Mouse (Mus musculus): Measurements from ENCODE around the gene Cfap221. TPM values are rescaled to one million over a fixed set of nuclear protein-coding genes. Genes with fewer than 3 reads are reported as not detected.

The Cfap221 gene
- polyA plus RNA-seq, 1 experiment from 2014 or later, result not detected

- Histone ChIP-seq H3K9ac (no peak overlapping the region), H3K27me3 (no peaks in the 10 kb centered on the region; the same call in 1 of the 2 replicates), H3K9me3 (no peaks in the 10 kb centered on the region), H3K27ac (no peak overlapping the region), H3K36me3 (replicated peaks) (no peaks in the 10 kb centered on the region), H3K4me2 (no peak overlapping the region), H3K4me3 (replicated peaks) (no peak overlapping the region), H3K4me1 (no peaks in the 10 kb centered on the region)
- ATAC-seq (ENCODE audit: low FRiP score), result no peak
- WGBS, result 78% methylated on average over 10 of the region's 10 CpGs
These were observed 27.5 kb upstream of the Cfap221 start for GRCm38 (mm10) chr1:120024331-120025049.

GRCm38 (mm10) chr1:120021951-120022350, 24.9 kb upstream of the Cfap221 start:
- H3K9ac ChIP-seq, result no peak overlapping the region
- 93% methylated on average over 17 of the region's 17 CpGs for WGBS
- no peak overlapping the region for H3K4me3 ChIP-seq (replicated peaks)
- ATAC-seq (ENCODE audit: low FRiP score), result no peak
- no peaks in the 10 kb centered on the region for H3K36me3 ChIP-seq (replicated peaks)
- peaks cover 6% of the 10 kb centered on the region for H3K4me1 ChIP-seq
- no peaks in the 10 kb centered on the region for H3K9me3 ChIP-seq
- no peak overlapping the region for H3K27ac ChIP-seq
- no peak overlapping the region for H3K4me2 ChIP-seq
- H3K27me3 ChIP-seq, result no peaks in the 10 kb centered on the region; the same call in 1 of the 2 replicates

- ATAC-seq (ENCODE audit: low FRiP score), result no peak
- Histone ChIP-seq H3K4me2 (no peak overlapping the region), H3K9me3 (no peaks in the 10 kb centered on the region), H3K9ac (no peak overlapping the region), H3K4me1 (peaks cover 6% of the 10 kb centered on the region), H3K4me3 (replicated peaks) (no peak overlapping the region), H3K36me3 (replicated peaks) (no peaks in the 10 kb centered on the region), H3K27me3 (no peaks in the 10 kb centered on the region; the same call in 1 of the 2 replicates), H3K27ac (no peak overlapping the region)
- 84% methylated on average over 7 of the region's 7 CpGs for WGBS
These were observed 23.4 kb upstream of the Cfap221 start for GRCm38 (mm10) chr1:120020322-120020897.

- H3K4me1 ChIP-seq, result peaks cover 6% of the 10 kb centered on the region
- H3K27ac ChIP-seq, result no peak overlapping the region
- no peak overlapping the region for H3K4me3 ChIP-seq (replicated peaks)
- ATAC-seq (ENCODE audit: low FRiP score), result no peak
- H3K36me3 ChIP-seq (replicated peaks), result no peaks in the 10 kb centered on the region
- WGBS, result 95% methylated on average over 12 of the region's 12 CpGs
- H3K4me2 ChIP-seq, result no peak overlapping the region
- H3K9me3 ChIP-seq, result no peaks in the 10 kb centered on the region
- H3K27me3 ChIP-seq, result no peaks in the 10 kb centered on the region; the same call in 1 of the 2 replicates
- no peak overlapping the region for H3K9ac ChIP-seq
These were observed 22.4 kb upstream of the Cfap221 start for GRCm38 (mm10) chr1:120019428-120019827.

- H3K27me3 ChIP-seq, result no peaks in the 10 kb centered on the region; the same call in 1 of the 2 replicates
- H3K27ac ChIP-seq, result no peak overlapping the region
- H3K36me3 ChIP-seq (replicated peaks), result no peaks in the 10 kb centered on the region
- H3K4me3 ChIP-seq (replicated peaks), result no peak overlapping the region
- peaks cover 6% of the 10 kb centered on the region for H3K4me1 ChIP-seq
- no peak overlapping the region for H3K9ac ChIP-seq
- no peak for ATAC-seq (ENCODE audit: low FRiP score)
- no peak overlapping the region for H3K4me2 ChIP-seq
- 35% methylated on average over 3 of the region's 3 CpGs for WGBS
- H3K9me3 ChIP-seq, result no peaks in the 10 kb centered on the region
These were observed 21.9 kb upstream of the Cfap221 start for GRCm38 (mm10) chr1:120018900-120019299.

- Histone ChIP-seq H3K36me3 (replicated peaks) (no peaks in the 10 kb centered on the region), H3K4me3 (replicated peaks) (no peak overlapping the region), H3K27me3 (no peaks in the 10 kb centered on the region; the same call in none of the 2 replicates), H3K27ac (no peak overlapping the region), H3K4me2 (no peak overlapping the region), H3K9ac (no peak overlapping the region), H3K4me1 (peaks cover 6% of the 10 kb centered on the region), H3K9me3 (no peaks in the 10 kb centered on the region)
- 90% methylated on average over 2 of the region's 2 CpGs for WGBS
- no peak for ATAC-seq (ENCODE audit: low FRiP score)
These were observed 19.2 kb upstream of the Cfap221 start for GRCm38 (mm10) chr1:120016240-120016639.

- no peak overlapping the region for H3K4me3 ChIP-seq (replicated peaks)
- peaks cover 9% of the 10 kb centered on the region for H3K27me3 ChIP-seq
- H3K4me1 ChIP-seq, result no peaks in the 10 kb centered on the region
- no peak overlapping the region for H3K27ac ChIP-seq
- no peaks in the 10 kb centered on the region for H3K9me3 ChIP-seq
- H3K36me3 ChIP-seq (replicated peaks), result no peaks in the 10 kb centered on the region
- no peak overlapping the region for H3K9ac ChIP-seq
- H3K4me2 ChIP-seq, result no peak overlapping the region
- no peak for ATAC-seq (ENCODE audit: low FRiP score)
These were observed 16.1 kb upstream of the Cfap221 start for GRCm38 (mm10) chr1:120013111-120013510.

- Histone ChIP-seq H3K9ac (no peak overlapping the region), H3K4me1 (peaks cover 4% of the 10 kb centered on the region), H3K36me3 (replicated peaks) (no peaks in the 10 kb centered on the region), H3K27me3 (peaks cover 14% of the 10 kb centered on the region), H3K9me3 (no peaks in the 10 kb centered on the region), H3K4me3 (replicated peaks) (no peak overlapping the region), H3K27ac (no peak overlapping the region), H3K4me2 (no peak overlapping the region)
- WGBS, result 81% methylated on average over 12 of the region's 12 CpGs
- no peak for ATAC-seq (ENCODE audit: low FRiP score)
These were observed 15.6 kb upstream of the Cfap221 start for GRCm38 (mm10) chr1:120012638-120013037.

GRCm38 (mm10) chr1:120007851-120008588, 11.0 kb upstream of the Cfap221 start:
- Histone ChIP-seq H3K36me3 (replicated peaks) (no peaks in the 10 kb centered on the region), H3K9me3 (no peaks in the 10 kb centered on the region), H3K9ac (no peak overlapping the region), H3K4me3 (replicated peaks) (peak overlapping the region; percentile 41), H3K27me3 (peaks cover 29% of the 10 kb centered on the region), H3K27ac (no peak overlapping the region), H3K4me2 (peak overlapping the region; percentile 76), H3K4me1 (peaks cover 17% of the 10 kb centered on the region)
- 25% methylated on average over 11 of the region's 11 CpGs for WGBS
- no peak for ATAC-seq (ENCODE audit: low FRiP score)

- Histone ChIP-seq H3K4me3 (replicated peaks) (peak within 1 kb of the TSS; percentile 41), H3K36me3 (replicated peaks) (no peaks in the 10 kb centered on the region), H3K27ac (no peak within 1 kb of the TSS), H3K9me3 (no peaks in the 10 kb centered on the region), H3K9ac (peak within 1 kb of the TSS; percentile 49), H3K4me2 (peak within 1 kb of the TSS; percentile 76), H3K27me3 (peaks cover 29% of the 10 kb centered on the region), H3K4me1 (peaks cover 17% of the 10 kb centered on the region)
- WGBS, result 1% methylated on average over 39 of the region's 39 CpGs
- ATAC-seq (ENCODE audit: low FRiP score), result peak; percentile 79
These were observed 10.1 kb upstream of the Cfap221 start, which contains the start of gene Sctr for GRCm38 (mm10) chr1:120006844-120007790. TSS of gene Sctr (plus strand) at chr1:120006894.

GRCm38 (mm10) chr1:119997644-119998043, 610 bp upstream of the Cfap221 start:
- Histone ChIP-seq H3K36me3 (replicated peaks) (no peaks in the 10 kb centered on the region), H3K4me2 (peak overlapping the region; percentile 73), H3K9me3 (no peaks in the 10 kb centered on the region), H3K4me1 (peaks cover 10% of the 10 kb centered on the region), H3K27ac (no peak overlapping the region), H3K27me3 (0 out of 2 replicates have a peak, but pooled peaks cover 3% of the 10 kb centered on the region), H3K4me3 (replicated peaks) (peak overlapping the region; percentile 46; the same call in 1 of the 2 replicates), H3K9ac (no peak overlapping the region)
- 33% methylated on average over 5 of the region's 5 CpGs for WGBS
- ATAC-seq (ENCODE audit: low FRiP score), result no peak

Measured in forebrain, embryonic 12.5 days (tissue).